ENCODE assay signal across 8 mouse cellular contexts in genomic region chr16:93710924-93711323, GRCm38 (mm10). TPM values are rescaled to one million over a fixed set of nuclear protein-coding genes. Genes with fewer than 3 reads are reported as not detected.
DNase-seq lines count a peak whose midpoint lies in the region; ATAC-seq and TF ChIP-seq lines count a peak whose summit lies in the region.

No protein-coding gene starts in this region.

- no peak for TF ChIP-seq POLR2A in ES-Bruce4 (IDR thresholded peaks at IDR 0.05; ENCODE audit: insufficient read depth, low read length)
- TF ChIP-seq POLR2A in testis, adult 2 months (IDR thresholded peaks at IDR 0.05; ENCODE audit: control insufficient read depth, low read depth, low read length) = no peak

- H3K36me3 ChIP-seq in ES-Bruce4 (ENCODE audit: control insufficient read depth, insufficient read depth, low read length, poor library complexity, severe bottlenecking) = no peaks in the 10 kb centered on the region
- H3K36me3 ChIP-seq in forebrain, embryonic 11.5 days (ENCODE audit: control insufficient read depth, insufficient read depth, low read length) = no peaks in the 10 kb centered on the region
- H3K36me3 ChIP-seq in heart, postnatal 0 days (replicated peaks; ENCODE audit: control insufficient read depth, insufficient read depth, low read length) = no peaks in the 10 kb centered on the region
- no peaks in the 10 kb centered on the region for H3K36me3 ChIP-seq in liver, embryonic 16.5 days (ENCODE audit: control insufficient read depth, insufficient read depth)
- no peaks in the 10 kb centered on the region for H3K36me3 ChIP-seq in neural tube, embryonic 12.5 days
- no peaks in the 10 kb centered on the region for H3K36me3 ChIP-seq in testis, adult 2 months (ENCODE audit: control insufficient read depth, insufficient read depth, low read length)

- no peaks in the 10 kb centered on the region for H3K27me3 ChIP-seq in ES-Bruce4 (ENCODE audit: control insufficient read depth, insufficient read depth, low read length, poor library complexity, severe bottlenecking)
- peaks cover 11% of the 10 kb centered on the region; the same call in 1 of the 2 replicates for H3K27me3 ChIP-seq in forebrain, embryonic 11.5 days (ENCODE audit: control insufficient read depth, insufficient read depth, low read length)
- no peaks in the 10 kb centered on the region for H3K27me3 ChIP-seq in heart, postnatal 0 days (ENCODE audit: control insufficient read depth, insufficient read depth, low read length)
- H3K27me3 ChIP-seq in liver, embryonic 16.5 days (ENCODE audit: control insufficient read depth, insufficient read depth, low read depth, low read length) = no peaks in the 10 kb centered on the region
- peaks cover 17% of the 10 kb centered on the region for H3K27me3 ChIP-seq in neural tube, embryonic 12.5 days (replicated peaks)
- H3K27me3 ChIP-seq in testis, adult 2 months (ENCODE audit: control insufficient read depth, insufficient read depth, low read length) = no peaks in the 10 kb centered on the region

- H3K9ac ChIP-seq in ES-Bruce4 (ENCODE audit: low read depth, poor library complexity, severe bottlenecking) = no peak overlapping the region
- no peak overlapping the region for H3K9ac ChIP-seq in forebrain, embryonic 11.5 days (ENCODE audit: low read length)
- H3K9ac ChIP-seq in heart, postnatal 0 days (replicated peaks; ENCODE audit: low read depth, low read length) = no peak overlapping the region; the same call in 1 of the 2 replicates
- peak overlapping the region; percentile 30; the same call in 1 of the 2 replicates for H3K9ac ChIP-seq in liver, embryonic 16.5 days (ENCODE audit: low read depth, low read length)
- H3K9ac ChIP-seq in neural tube, embryonic 12.5 days = no peak overlapping the region

- peak overlapping the region; percentile 94 for H3K4me2 ChIP-seq in forebrain, embryonic 11.5 days (ENCODE audit: low read depth, low read length, severe bottlenecking)
- H3K4me2 ChIP-seq in heart, postnatal 0 days (ENCODE audit: low read depth, low read length) = peak overlapping the region; percentile 97
- peak overlapping the region; percentile 62 for H3K4me2 ChIP-seq in liver, embryonic 16.5 days (ENCODE audit: low read depth, low read length)
- peak overlapping the region; percentile 88 for H3K4me2 ChIP-seq in neural tube, embryonic 12.5 days (replicated peaks)

- no peak for TF ChIP-seq EP300 in ES-Bruce4 (IDR thresholded peaks at IDR 0.05; ENCODE audit: insufficient read depth, low read depth, low read length)
- TF ChIP-seq EP300 in heart, postnatal 0 days (IDR thresholded peaks at IDR 0.05; ENCODE audit: low read depth) = no peak

- peak; percentile 81 for DNase-seq in c-Kit-positive CD71-positive TER-119-negative erythroid progenitor cells, embryonic 14.5 days (ENCODE audit: low read depth)
- DNase-seq in forebrain, embryonic 11.5 days (ENCODE audit: low spot score) = peak; percentile 75
- DNase-seq in heart, postnatal 0 days (ENCODE audit: low spot score) = peak; percentile 84
- peak; percentile 70 to 79 for DNase-seq in kidney, postnatal 4 days

- peak; percentile 79 for TF ChIP-seq CTCF in ES-Bruce4 (IDR thresholded peaks at IDR 0.05; ENCODE audit: low read depth, low read length)
- TF ChIP-seq CTCF in heart, postnatal 0 days (IDR thresholded peaks at IDR 0.05; ENCODE audit: low read depth) = peak; percentile 73
- peak; percentile 62; the same call in 1 of the 2 replicates for TF ChIP-seq CTCF in testis, adult 2 months (IDR thresholded peaks at IDR 0.05; ENCODE audit: control insufficient read depth, insufficient read depth, insufficient replicate concordance, low read depth, low read length)

- H3K4me1 ChIP-seq in ES-Bruce4 (ENCODE audit: control insufficient read depth, insufficient read depth, low read length) = peaks cover 3% of the 10 kb centered on the region
- no peaks in the 10 kb centered on the region for H3K4me1 ChIP-seq in forebrain, embryonic 11.5 days (replicated peaks; ENCODE audit: control insufficient read depth, insufficient read depth, low read length)
- 0 out of 2 replicates have a peak, but pooled peaks cover 5% of the 10 kb centered on the region for H3K4me1 ChIP-seq in heart, postnatal 0 days (ENCODE audit: control insufficient read depth, insufficient read depth)
- H3K4me1 ChIP-seq in liver, embryonic 16.5 days (ENCODE audit: control insufficient read depth, low read depth, low read length) = peaks cover 31% of the 10 kb centered on the region
- H3K4me1 ChIP-seq in neural tube, embryonic 12.5 days = peaks cover 17% of the 10 kb centered on the region
- H3K4me1 ChIP-seq in testis, adult 2 months (ENCODE audit: control insufficient read depth, insufficient read depth, low read length) = peaks cover 6% of the 10 kb centered on the region

- peak; percentile 47 for ATAC-seq in forebrain, embryonic 11.5 days (replicated peaks; ENCODE audit: low FRiP score)
- peak; percentile 13 for ATAC-seq in heart, postnatal 0 days (ENCODE audit: insufficient read depth, low read depth)
- ATAC-seq in liver, embryonic 16.5 days (ENCODE audit: low read depth) = peak; percentile 9
- ATAC-seq in neural tube, embryonic 12.5 days (ENCODE audit: low FRiP score, low read depth) = peak; percentile 27

- H3K4me3 ChIP-seq in ES-Bruce4 (ENCODE audit: low read depth, low read length) = peak overlapping the region; percentile 78
- peak overlapping the region; percentile 63 for H3K4me3 ChIP-seq in forebrain, embryonic 11.5 days (ENCODE audit: low read depth, low read length)
- peak overlapping the region; percentile 82 for H3K4me3 ChIP-seq in heart, postnatal 0 days (ENCODE audit: low read depth, low read length)
- peak overlapping the region; percentile 90 for H3K4me3 ChIP-seq in liver, embryonic 16.5 days (ENCODE audit: low read depth, low read length)
- peak overlapping the region; percentile 81; the same call in 1 of the 2 replicates for H3K4me3 ChIP-seq in neural tube, embryonic 12.5 days
- peak overlapping the region; percentile 96 for H3K4me3 ChIP-seq in testis, adult 2 months (ENCODE audit: control insufficient read depth, low read depth, low read length)

- WGBS in forebrain, embryonic 11.5 days = under 1% methylated on average over 11 of the region's 11 CpGs
- under 1% methylated on average over 11 of the region's 11 CpGs for WGBS in heart, postnatal 0 days
- WGBS in liver, embryonic 16.5 days (ENCODE audit: insufficient replicate concordance) = 0% methylated on average over 11 of the region's 11 CpGs
- 0% methylated on average over 11 of the region's 11 CpGs for WGBS in neural tube, embryonic 12.5 days

- no peak overlapping the region for H3K27ac ChIP-seq in ES-Bruce4 (ENCODE audit: insufficient read depth, low read length)
- no peak overlapping the region for H3K27ac ChIP-seq in forebrain, embryonic 11.5 days (ENCODE audit: low read depth, low read length)
- peak overlapping the region; percentile 71 for H3K27ac ChIP-seq in heart, postnatal 0 days (ENCODE audit: low read depth)
- H3K27ac ChIP-seq in liver, embryonic 16.5 days (ENCODE audit: low read length) = peak overlapping the region; percentile 82
- H3K27ac ChIP-seq in neural tube, embryonic 12.5 days = no peak overlapping the region
- H3K27ac ChIP-seq in testis, adult 2 months (ENCODE audit: control insufficient read depth, insufficient read depth, low read depth, low read length) = peak overlapping the region; percentile 83

- no peaks in the 10 kb centered on the region for H3K9me3 ChIP-seq in ES-Bruce4 (replicated peaks; ENCODE audit: control insufficient read depth, insufficient read depth, low read length, poor library complexity, severe bottlenecking)
- H3K9me3 ChIP-seq in forebrain, embryonic 11.5 days (ENCODE audit: control insufficient read depth, low read length) = no peaks in the 10 kb centered on the region
- no peaks in the 10 kb centered on the region for H3K9me3 ChIP-seq in heart, postnatal 0 days (replicated peaks; ENCODE audit: control insufficient read depth, low read length)
- H3K9me3 ChIP-seq in liver, embryonic 16.5 days (replicated peaks; ENCODE audit: control insufficient read depth, low read length) = no peaks in the 10 kb centered on the region
- no peaks in the 10 kb centered on the region for H3K9me3 ChIP-seq in neural tube, embryonic 12.5 days

RNA-seq across cellular contexts. Expression of gene Dop1b, which starts 0.8 kb away (rescaled TPM):
- polyA plus RNA-seq in ES-Bruce4 (2011; ENCODE audit: insufficient read depth, insufficient read length, low read depth, missing spikeins) = 16.9 and 17.4 TPM in 2 replicates
- polyA plus RNA-seq in forebrain, embryonic 11.5 days (2014; fragmentation: Nextera tagmentation; extraction: Ambion mirVana) = 11.5 and 15.5 TPM in 2 replicates
- 13.0 and 13.2 TPM in 2 replicates for total RNA-seq in heart, postnatal 0 days (2014; rRNA removed; ENCODE audit: low replicate concordance)
- 6.0 and 7.2 TPM in 2 replicates for polyA plus RNA-seq in heart, postnatal 0 days (2015; fragmentation: Nextera tagmentation; extraction: Ambion mirVana)
- polyA plus RNA-seq in liver, embryonic 16.5 days (2015; fragmentation: Nextera tagmentation; extraction: Ambion mirVana) = 17.2 and 21.6 TPM in 2 replicates
- 22.5 and 27.1 TPM in 2 replicates for polyA plus RNA-seq in neural tube, embryonic 12.5 days (2016; fragmentation: Nextera tagmentation; extraction: Ambion mirVana)
- polyA plus RNA-seq in testis, adult 2 months (2012; rRNA removed) = 21.7 and 29.2 TPM in 2 replicates

RNA-seq across cellular contexts. Expression of gene Cbr3, which starts 27.9 kb away (rescaled TPM):
- polyA plus RNA-seq in ES-Bruce4 (2011; ENCODE audit: insufficient read depth, insufficient read length, low read depth, missing spikeins) = 7.0 and 9.3 TPM in 2 replicates
- polyA plus RNA-seq in forebrain, embryonic 11.5 days (2014; fragmentation: Nextera tagmentation; extraction: Ambion mirVana) = 0.59 TPM in 1 of 2 replicates, not detected in the other
- 1.6 TPM in 1 of 2 replicates, not detected in the other for total RNA-seq in heart, postnatal 0 days (2014; rRNA removed; ENCODE audit: low replicate concordance)
- 1.3 and 1.7 TPM in 2 replicates for polyA plus RNA-seq in heart, postnatal 0 days (2015; fragmentation: Nextera tagmentation; extraction: Ambion mirVana)
- polyA plus RNA-seq in liver, embryonic 16.5 days (2015; fragmentation: Nextera tagmentation; extraction: Ambion mirVana) = 0.35 and 0.73 TPM in 2 replicates
- 0.79 and 1.1 TPM in 2 replicates for polyA plus RNA-seq in neural tube, embryonic 12.5 days (2016; fragmentation: Nextera tagmentation; extraction: Ambion mirVana)
- 1.3 and 2.0 TPM in 2 replicates for polyA plus RNA-seq in testis, adult 2 months (2012; rRNA removed)

Comparison
In these comparisons a context has a peak if more than half of its experiments do, and no peak if none do; other contexts are left out.
1. H3K27ac ChIP-seq: peak in heart, postnatal 0 days (single experiment), liver, embryonic 16.5 days (single experiment) and testis, adult 2 months (single experiment); none in ES-Bruce4 (single experiment), forebrain, embryonic 11.5 days (single experiment) and neural tube, embryonic 12.5 days (single experiment).
2. Peak in every context shown above with its lines, with median percentiles within 50 percentile points of each other: H3K4me3 ChIP-seq, CTCF ChIP-seq, DNase-seq, ATAC-seq and H3K4me2 ChIP-seq.